In the genomic region with DNA sequence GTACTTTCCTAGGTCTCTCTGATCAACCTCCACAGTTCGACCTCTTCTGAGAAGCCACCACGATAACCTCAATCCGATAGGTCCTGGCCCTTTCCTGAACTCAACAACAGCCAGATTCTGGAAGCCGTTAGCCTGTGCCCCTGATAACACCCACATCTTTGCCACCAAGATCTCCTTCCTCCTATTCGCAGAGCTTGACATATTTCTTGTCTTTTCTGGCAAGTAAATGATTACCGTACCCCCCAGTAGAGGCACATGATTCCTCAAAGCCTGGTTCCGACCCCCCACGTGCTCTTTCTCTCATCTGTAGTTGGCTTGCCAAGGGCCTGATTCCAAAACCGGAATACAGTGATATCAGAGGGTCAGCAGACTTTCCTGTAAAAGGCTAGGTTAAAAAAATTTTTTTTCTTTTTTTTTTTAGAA, we compare ENCODE assay signal across 18 mouse cellular contexts.
DNase-seq lines count a peak whose midpoint lies in the region; ATAC-seq and TF ChIP-seq lines count a peak whose summit lies in the region.
"Had no signal": no experiment of that assay in that cellular context is flagged by ENCODE, and none has a peak within 500 bp of the region (broad histone marks: within the 10 kb centered on the region; RNA-seq: fewer than 3 reads in every experiment).

No protein-coding gene starts in this region.

- no peak for TF ChIP-seq RAD21 in MEL (IDR thresholded peaks at IDR 0.05; ENCODE audit: low read depth, low read length)

- TF ChIP-seq POLR2A in MEL (IDR thresholded peaks at IDR 0.05; ENCODE audit: control insufficient read depth in 1 of 2, insufficient read depth in 1 of 2, low read depth in 1 of 2, low read length in 2 of 2, poor library complexity in 1 of 2): no peak

- DNase-seq in heart, postnatal 4 days: peak; percentile 18
- DNase-seq in heart, postnatal 10 days: no peak
- DNase-seq in liver, postnatal 0 days: no peak
- DNase-seq in liver (no peak), MEL (ENCODE audit: low read depth, low spot score) (peak; percentile 62)
- peak; percentile 49 for DNase-seq in kidney, postnatal 14 days
- DNase-seq in right cerebral cortex, postnatal 25 days: no peak
- DNase-seq: adrenal gland, adult 8-10 months; cerebellum, adult 8-10 months; heart, adult 18-20 months; layer of hippocampus, adult 9-11 months; lung, adult 2 months; lung, postnatal 4 days had no signal

- H3K79me2 ChIP-seq in MEL (ENCODE audit: control insufficient read depth, insufficient read depth, low read length, poor library complexity): no peaks in the 10 kb centered on the region

- H3K4me1 ChIP-seq in liver, postnatal 0 days (ENCODE audit: insufficient read depth): peaks cover 8% of the 10 kb centered on the region; the same call in 1 of the 2 replicates
- H3K4me1 ChIP-seq in MEL (ENCODE audit: control insufficient read depth in 1 of 2, insufficient read depth in 2 of 2, low read length in 2 of 2): peaks cover 8 to 34% of the 10 kb centered on the region in 2 experiments

- H3K4me3 ChIP-seq in liver, postnatal 0 days (ENCODE audit: low read depth, low read length): no peak overlapping the region
- H3K4me3 ChIP-seq in MEL (ENCODE audit: control insufficient read depth in 1 of 2, insufficient read depth in 1 of 2, low read depth in 2 of 2, low read length in 2 of 2): no peak overlapping the region
- H3K4me3 ChIP-seq: heart, embryonic 15.5 days; intestine, embryonic 15.5 days; midbrain, embryonic 12.5 days; neural tube, embryonic 15.5 days had no signal

- no peak overlapping the region for H3K9ac ChIP-seq in liver, postnatal 0 days (replicated peaks)
- H3K9ac ChIP-seq in MEL (ENCODE audit: control insufficient read depth, low read depth, low read length, poor library complexity, severe bottlenecking): no peak overlapping the region
- H3K9ac ChIP-seq: heart, embryonic 15.5 days; intestine, embryonic 15.5 days; midbrain, embryonic 12.5 days; neural tube, embryonic 15.5 days had no signal

- no peak overlapping the region for H3K27ac ChIP-seq in liver, postnatal 0 days (ENCODE audit: low read depth)
- H3K27ac ChIP-seq in MEL (ENCODE audit: control insufficient read depth, low read depth, low read length): no peak overlapping the region; the same call in 1 of the 2 replicates
- H3K27ac ChIP-seq: heart, embryonic 15.5 days; intestine, embryonic 15.5 days; midbrain, embryonic 12.5 days; neural tube, embryonic 15.5 days; stomach, postnatal 0 days had no signal

- TF ChIP-seq CTCF in liver, postnatal 0 days (IDR thresholded peaks at IDR 0.05; ENCODE audit: low read depth): no peak
- TF ChIP-seq CTCF in MEL (IDR thresholded peaks at IDR 0.05 in 2 of 3, conservative IDR thresholded peaks at IDR 0.05 in 1 of 3; ENCODE audit: control insufficient read depth in 1 of 3, insufficient read depth in 1 of 3, low read depth in 2 of 3, low read length in 3 of 3, poor library complexity in 1 of 3, severe bottlenecking in 1 of 3): no peak

- H3K9me3 ChIP-seq in liver, postnatal 0 days (ENCODE audit: low read length): no peaks in the 10 kb centered on the region
- no peaks in the 10 kb centered on the region for H3K9me3 ChIP-seq in MEL (replicated peaks; ENCODE audit: insufficient read depth, low read length)
- H3K9me3 ChIP-seq: heart, embryonic 15.5 days; intestine, embryonic 15.5 days; midbrain, embryonic 12.5 days; neural tube, embryonic 15.5 days had no signal

- intact Hi-C loops in heart, postnatal 10 days (cut with DNase I): loop anchor here (5.0 kb wide), 1 partner anchor 143 kb away; no protein-coding TSS in a partner anchor

- no peaks in the 10 kb centered on the region for H3K36me3 ChIP-seq in liver, postnatal 0 days (replicated peaks; ENCODE audit: insufficient read depth, low read length)
- peaks cover 0 to 24% of the 10 kb centered on the region in 2 experiments; a peak in 2 of 4 replicates for H3K36me3 ChIP-seq in MEL (ENCODE audit: control insufficient read depth in 1 of 2, insufficient read depth in 2 of 2, low read length in 2 of 2)
- H3K36me3 ChIP-seq: heart, embryonic 15.5 days; intestine, embryonic 15.5 days; midbrain, embryonic 12.5 days; neural tube, embryonic 15.5 days had no signal

- TF ChIP-seq EP300 in liver, postnatal 0 days (IDR thresholded peaks at IDR 0.05; ENCODE audit: low read depth): peak; percentile 46; the same call in 1 of the 2 replicates
- TF ChIP-seq EP300 in MEL (IDR thresholded peaks at IDR 0.05; ENCODE audit: low read depth in 1 of 2, low read length in 2 of 2): peak; percentile 79 to 93

- ATAC-seq in liver, postnatal 0 days: no peak
- ATAC-seq: intestine, embryonic 15.5 days had no signal

- no peaks in the 10 kb centered on the region for H3K27me3 ChIP-seq in liver, postnatal 0 days (ENCODE audit: insufficient read depth, low read length)
- H3K27me3 ChIP-seq in MEL (ENCODE audit: control insufficient read depth in 1 of 2, insufficient read depth in 2 of 2, low read length in 2 of 2): no peaks in the 10 kb centered on the region; a peak in 2 of 4 replicates
- H3K27me3 ChIP-seq: heart, embryonic 15.5 days; intestine, embryonic 15.5 days; midbrain, embryonic 12.5 days; neural tube, embryonic 15.5 days had no signal

- no peak overlapping the region for H3K4me2 ChIP-seq in liver, postnatal 0 days (ENCODE audit: low read depth, low read length)
- H3K4me2 ChIP-seq: heart, embryonic 15.5 days; intestine, embryonic 15.5 days; midbrain, embryonic 12.5 days; neural tube, embryonic 15.5 days had no signal

- 44% methylated on average over 9 of the region's 9 CpGs for WGBS in liver, postnatal 0 days (ENCODE audit: insufficient replicate concordance)

TF ChIP-seq in MEL, 35 proteins besides CTCF, POLR2A, EP300 and RAD21:
- TF ChIP-seq SIN3A (IDR thresholded peaks at IDR 0.05; ENCODE audit: low read length): peak; percentile 27; the same call in 1 of the 2 replicates
- TF ChIP-seq ZKSCAN1 (IDR thresholded peaks at IDR 0.05; ENCODE audit: low read depth, low read length): no peak
- no peak for TF ChIP-seq NELFE (IDR thresholded peaks at IDR 0.05; ENCODE audit: low read depth, low read length)
- no peak for TF ChIP-seq UBTF (IDR thresholded peaks at IDR 0.05; ENCODE audit: borderline replicate concordance, insufficient read depth, low read depth, low read length)
- TF ChIP-seq CHD2 (IDR thresholded peaks at IDR 0.05; ENCODE audit: low read length): no peak
- peak; percentile 66 for TF ChIP-seq ZNF384 (IDR thresholded peaks at IDR 0.05; ENCODE audit: low read depth, low read length)
- no peak for TF ChIP-seq ELF1 (IDR thresholded peaks at IDR 0.05; ENCODE audit: low read depth, low read length)
- no peak for TF ChIP-seq POLR2AphosphoS2 (IDR thresholded peaks at IDR 0.05; ENCODE audit: low read length)
- no peak for TF ChIP-seq HCFC1 (IDR thresholded peaks at IDR 0.05; ENCODE audit: low read depth, low read length)
- peak; percentile 72; the same call in 1 of the 2 replicates for TF ChIP-seq USF1 (IDR thresholded peaks at IDR 0.05; ENCODE audit: low read depth, low read length)
- no peak for TF ChIP-seq ZC3H11A (IDR thresholded peaks at IDR 0.05; ENCODE audit: low read depth, low read length)
- no peak for TF ChIP-seq MEF2A (IDR thresholded peaks at IDR 0.05; ENCODE audit: extremely low read depth, insufficient replicate concordance, low read depth, low read length, poor library complexity, severe bottlenecking)
- TF ChIP-seq TAL1 (IDR thresholded peaks at IDR 0.05; ENCODE audit: low read length): no peak
- no peak for TF ChIP-seq TBP (IDR thresholded peaks at IDR 0.05; ENCODE audit: low read depth, low read length)
- TF ChIP-seq MAZ (IDR thresholded peaks at IDR 0.05; ENCODE audit: low read depth, low read length): no peak
- TF ChIP-seq TCF12 (IDR thresholded peaks at IDR 0.05; ENCODE audit: low read depth, low read length): peak; percentile 50; the same call in 1 of the 2 replicates
- TF ChIP-seq CHD1 (IDR thresholded peaks at IDR 0.05; ENCODE audit: low read depth, low read length): no peak
- no peak for TF ChIP-seq E2F4 (IDR thresholded peaks at IDR 0.05; ENCODE audit: borderline replicate concordance, low read depth, low read length)
- TF ChIP-seq MXI1 (IDR thresholded peaks at IDR 0.05; ENCODE audit: low read depth, low read length): 0 out of 2 replicates have a peak, but pooled peaks have one; percentile 50
- no peak for TF ChIP-seq ZMIZ1 (IDR thresholded peaks at IDR 0.05; ENCODE audit: low read depth, low read length)
- TF ChIP-seq MYB (IDR thresholded peaks at IDR 0.05; ENCODE audit: low read depth, low read length): peak; percentile 89
- TF ChIP-seq NRF1 (IDR thresholded peaks at IDR 0.05; ENCODE audit: insufficient read depth, low read depth, low read length, poor library complexity, severe bottlenecking): no peak
- peak; percentile 69; the same call in 1 of the 2 replicates for TF ChIP-seq BHLHE40 (IDR thresholded peaks at IDR 0.05; ENCODE audit: borderline replicate concordance, low read depth, low read length)
- no peak for TF ChIP-seq MAFK (IDR thresholded peaks at IDR 0.05; ENCODE audit: borderline replicate concordance, low read depth, low read length)
- TF ChIP-seq GABPA (IDR thresholded peaks at IDR 0.05; ENCODE audit: low read depth, low read length): no peak
- peak; percentile 79 for TF ChIP-seq RCOR1 (IDR thresholded peaks at IDR 0.05; ENCODE audit: low read depth, low read length)
- TF ChIP-seq SMC3 (IDR thresholded peaks at IDR 0.05; ENCODE audit: low read depth, low read length): no peak
- TF ChIP-seq JUND (IDR thresholded peaks at IDR 0.05; ENCODE audit: low read depth, low read length): no peak
- no peak for TF ChIP-seq POLR2AphosphoS5 (IDR thresholded peaks at IDR 0.05; ENCODE audit: borderline replicate concordance, low read depth, low read length)
- TF ChIP-seq ETS1 (IDR thresholded peaks at IDR 0.05; ENCODE audit: low read depth, low read length): no peak; the same call in none of the 2 replicates
- TF ChIP-seq USF2 (IDR thresholded peaks at IDR 0.05; ENCODE audit: borderline replicate concordance in 1 of 2, insufficient read depth in 1 of 2, low read depth in 1 of 2, low read length in 2 of 2): no peak
- TF ChIP-seq MYC (IDR thresholded peaks at IDR 0.05; ENCODE audit: low read depth, low read length): 0 out of 2 replicates have a peak, but pooled peaks have one; percentile 8
- no peak for TF ChIP-seq KAT2A (conservative IDR thresholded peaks at IDR 0.05; ENCODE audit: low read depth, low read length)
- TF ChIP-seq GATA1 (IDR thresholded peaks at IDR 0.05; ENCODE audit: low read depth, low read length): peak; percentile 68
- TF ChIP-seq MAX (IDR thresholded peaks at IDR 0.05; ENCODE audit: low read length): peak; percentile 77

Comparison
In these comparisons a context has a peak if more than half of its experiments do, and no peak if none do; other contexts are left out.
1. DNase-seq: peak in heart, postnatal 4 days (single experiment), MEL (single experiment) and kidney, postnatal 14 days (single experiment); none in heart, postnatal 10 days (0 of 2), liver, postnatal 0 days (single experiment), liver (single experiment) and right cerebral cortex, postnatal 25 days (single experiment).